Mouse (Mus musculus): ENCODE data around the gene Cdc34. TPM values are rescaled to one million over a fixed set of nuclear protein-coding genes. Genes with fewer than 3 reads are reported as not detected.
A peak's percentile ranks its signal among the peaks of the same experiment; 100 is the strongest.

Cdc34 gene
- total RNA-seq, 4 experiments from 2014 or later = 201 to 230 (median 213) TPM

DNA sequence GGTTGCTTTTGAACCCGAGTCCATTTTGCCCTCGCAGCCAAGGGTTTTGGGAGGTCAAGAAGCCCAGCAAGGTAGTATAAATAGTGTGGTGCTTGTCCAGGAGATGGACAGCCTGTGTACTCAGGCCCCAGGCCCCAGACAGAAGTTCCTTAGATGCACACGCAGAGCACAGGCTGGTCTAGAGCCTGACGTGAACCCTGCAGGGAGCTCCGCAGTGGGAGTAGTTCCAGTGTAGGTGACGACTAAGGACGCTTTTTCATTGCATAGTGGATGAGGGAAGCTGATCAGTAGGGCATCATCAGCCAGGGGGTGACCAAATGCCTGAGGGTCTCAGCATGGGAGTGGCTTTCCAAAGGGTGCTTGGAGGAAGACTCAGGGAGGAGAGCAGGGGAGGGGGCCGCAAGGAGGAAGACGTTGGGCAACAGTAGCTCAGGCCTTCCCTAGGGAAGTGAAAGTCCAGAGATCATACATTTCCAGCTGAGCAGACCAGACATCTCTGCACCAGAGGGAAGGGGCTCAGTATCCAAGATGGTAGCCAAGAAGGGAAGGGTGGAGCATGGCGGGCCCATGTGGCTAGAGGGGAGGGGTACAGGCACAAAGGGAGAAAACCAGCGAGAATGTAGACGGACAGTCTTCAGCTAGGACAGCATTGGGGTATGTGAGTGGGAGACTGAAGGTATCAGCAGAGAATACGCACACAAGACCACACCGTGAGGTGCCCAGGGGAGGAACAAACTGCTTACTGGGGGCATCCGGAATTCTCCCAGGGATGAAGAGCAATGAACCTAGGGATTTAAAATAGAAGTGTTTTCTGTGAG lies 11.7 kb upstream of the Cdc34 start:
- no peak for DNase-seq (ENCODE audit: low spot score)

DNA sequence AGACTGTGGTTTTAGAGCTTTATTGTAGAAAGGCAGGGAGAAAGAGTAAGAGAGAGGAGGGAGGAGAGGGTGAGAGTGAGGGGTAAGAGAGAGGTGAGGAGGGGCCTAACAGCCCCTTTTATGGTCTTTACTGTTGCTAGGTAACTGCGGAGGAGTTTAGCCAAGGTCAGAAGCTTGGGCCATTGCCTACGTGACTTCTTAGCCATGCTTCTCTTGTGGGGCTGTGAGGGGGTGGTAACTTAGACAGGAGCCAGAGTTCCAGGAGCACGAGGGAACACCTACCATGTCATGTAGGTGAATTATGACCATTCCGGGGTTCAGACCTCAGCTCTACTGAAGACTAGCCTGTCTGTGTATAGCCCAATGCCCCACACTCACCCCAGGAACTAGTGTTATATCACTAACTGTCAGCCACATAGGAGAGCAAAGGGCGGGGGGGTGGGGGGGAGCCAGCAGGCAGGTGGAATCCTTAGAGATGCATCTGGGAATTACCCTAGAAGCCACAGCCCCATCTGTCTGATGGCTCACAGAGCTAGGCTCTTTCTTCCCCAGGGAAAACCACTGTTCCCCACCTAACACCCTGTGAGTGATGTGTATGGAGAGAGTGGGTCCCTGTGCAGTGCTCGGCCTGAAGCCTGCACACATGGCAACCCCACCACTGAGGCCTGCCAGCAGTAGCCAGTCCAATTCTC lies 10.5 kb upstream of the Cdc34 start:
- DNase-seq (ENCODE audit: low spot score) = no peak

DNA sequence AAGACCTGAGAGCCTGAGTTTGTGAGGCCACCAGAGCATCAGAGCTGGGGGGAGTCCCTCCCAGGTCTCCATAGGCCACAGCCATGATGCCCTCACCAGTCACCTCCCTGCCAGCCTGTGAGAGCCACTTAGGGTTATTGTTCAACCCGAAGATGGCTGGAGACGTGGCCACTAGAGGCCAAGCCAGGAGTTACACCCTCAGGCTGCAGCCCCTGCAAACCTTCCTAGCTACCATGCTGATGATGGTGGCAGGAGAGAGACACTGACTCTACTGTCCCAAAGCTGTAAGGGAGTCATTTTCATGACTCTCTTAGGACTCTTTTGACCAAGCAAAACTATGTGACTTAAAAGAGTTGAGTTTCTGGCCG lies 9.9 kb upstream of the Cdc34 start:
- no peak for DNase-seq (ENCODE audit: low spot score)

DNA sequence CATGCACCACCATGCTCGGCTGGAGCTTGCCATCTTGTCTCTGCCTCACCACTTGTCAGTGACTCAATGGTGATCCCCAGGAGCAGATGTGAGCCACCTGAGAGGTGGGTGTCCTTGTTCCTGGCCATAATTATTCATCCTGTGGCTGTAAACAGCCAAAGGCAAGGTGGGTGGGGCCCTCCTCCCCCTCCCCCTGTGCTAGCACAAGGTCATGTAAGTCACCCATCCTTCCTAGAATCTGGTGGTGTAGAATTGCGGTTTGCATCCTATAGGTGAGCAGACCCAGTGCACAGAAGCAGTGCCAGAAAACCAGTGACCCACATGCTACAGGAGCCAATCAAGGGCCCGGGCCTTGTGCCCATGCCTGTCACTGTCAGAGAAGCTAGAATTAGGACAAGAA lies 8.9 kb upstream of the Cdc34 start:
- DNase-seq (ENCODE audit: low spot score) = no peak

DNA sequence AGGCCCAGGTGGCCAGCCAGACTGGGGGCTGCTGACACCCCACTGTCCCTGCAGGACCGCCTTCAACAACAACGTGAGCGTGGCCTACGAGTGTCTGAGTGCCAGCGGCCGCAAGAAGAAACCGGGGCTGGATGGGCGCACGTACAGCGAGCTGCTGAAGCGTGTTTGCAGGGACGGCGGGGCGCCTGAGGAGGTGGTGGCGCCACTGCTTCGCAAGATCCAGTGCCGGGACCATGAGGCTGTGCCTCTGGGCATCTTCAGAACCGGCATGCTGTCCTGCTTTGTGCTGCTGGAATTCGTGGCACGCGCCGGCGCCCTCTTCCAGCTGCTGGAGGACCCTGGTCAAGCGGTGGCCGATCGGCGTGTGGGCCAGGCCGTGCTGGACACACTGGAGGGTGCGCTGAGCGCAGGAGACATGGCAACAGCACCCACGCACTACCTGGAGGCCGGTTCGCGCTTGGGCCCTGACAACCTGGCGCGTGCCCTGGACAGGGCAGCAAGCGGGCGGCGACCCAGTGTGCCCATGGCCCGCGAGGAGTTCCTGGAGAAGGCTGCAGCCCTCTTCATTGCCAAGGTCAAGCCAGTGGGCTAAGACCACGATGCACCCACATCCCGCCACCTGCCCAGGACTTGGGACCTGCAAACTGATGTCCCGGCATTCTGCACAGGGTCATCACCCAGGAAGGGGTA lies 6.5 kb upstream of the Cdc34 start:
- no peak for DNase-seq (ENCODE audit: low spot score)

DNA sequence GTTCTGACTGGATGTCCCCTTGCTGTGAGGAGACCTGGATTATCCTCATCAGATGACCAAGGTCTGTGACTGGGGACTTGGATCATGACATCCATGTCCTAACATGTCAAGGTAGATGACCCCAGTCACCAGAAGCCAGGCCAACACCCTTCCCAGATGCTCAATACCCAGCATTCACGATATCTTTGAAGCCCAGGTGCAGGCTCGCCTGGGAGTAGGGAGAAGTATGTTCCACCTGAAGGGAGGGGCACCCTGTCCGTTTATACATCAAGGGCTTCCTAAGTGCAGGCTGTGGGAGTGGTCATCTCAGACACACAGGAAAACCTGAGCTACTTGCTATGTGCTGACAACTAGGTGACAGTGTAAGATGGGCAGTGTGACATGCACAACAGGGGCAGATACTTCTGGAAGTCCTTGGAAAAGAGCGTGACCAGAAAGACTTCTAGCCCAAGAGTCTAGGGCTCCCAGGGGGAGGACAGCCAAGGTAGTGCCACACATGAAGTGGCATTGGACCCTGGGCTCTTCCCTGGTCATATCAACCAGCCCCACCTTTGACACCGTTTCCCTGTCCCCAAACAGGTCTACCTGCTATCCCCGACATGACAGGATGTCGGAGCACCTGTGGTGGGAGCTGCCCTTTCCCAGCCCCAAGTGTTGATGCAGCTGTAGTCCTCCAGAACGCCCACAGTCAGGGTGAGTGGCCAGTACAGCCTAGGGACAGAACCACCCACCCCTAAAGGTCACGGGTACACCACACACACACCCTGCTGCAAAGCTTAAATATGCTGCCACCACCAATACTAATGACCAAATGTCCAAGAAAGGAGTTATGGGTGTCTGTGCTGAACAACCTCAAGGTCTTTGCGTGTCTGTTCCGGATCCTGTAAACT lies 1.1 kb upstream of the Cdc34 start:
- DNase-seq (ENCODE audit: low spot score) = no peak

DNA sequence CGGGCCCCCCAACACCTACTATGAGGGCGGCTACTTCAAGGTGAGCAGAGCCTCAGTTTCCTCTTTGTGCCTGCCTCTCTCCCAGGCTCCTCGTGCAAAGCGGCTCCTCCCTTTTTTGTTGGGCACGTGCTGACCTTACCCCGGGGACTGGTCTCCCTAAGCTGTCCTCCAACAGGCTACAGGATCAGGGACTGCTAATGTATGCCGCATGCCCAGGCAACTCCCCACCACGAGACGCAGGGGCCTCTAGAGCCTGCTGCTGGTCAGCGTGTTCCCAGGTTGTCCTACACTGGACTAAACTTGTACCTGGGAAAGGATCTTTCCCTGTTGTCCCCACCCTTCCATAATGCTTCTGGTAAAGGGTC lies 538 bp downstream of the Cdc34 start:
- no peak for DNase-seq (ENCODE audit: low spot score)

DNA sequence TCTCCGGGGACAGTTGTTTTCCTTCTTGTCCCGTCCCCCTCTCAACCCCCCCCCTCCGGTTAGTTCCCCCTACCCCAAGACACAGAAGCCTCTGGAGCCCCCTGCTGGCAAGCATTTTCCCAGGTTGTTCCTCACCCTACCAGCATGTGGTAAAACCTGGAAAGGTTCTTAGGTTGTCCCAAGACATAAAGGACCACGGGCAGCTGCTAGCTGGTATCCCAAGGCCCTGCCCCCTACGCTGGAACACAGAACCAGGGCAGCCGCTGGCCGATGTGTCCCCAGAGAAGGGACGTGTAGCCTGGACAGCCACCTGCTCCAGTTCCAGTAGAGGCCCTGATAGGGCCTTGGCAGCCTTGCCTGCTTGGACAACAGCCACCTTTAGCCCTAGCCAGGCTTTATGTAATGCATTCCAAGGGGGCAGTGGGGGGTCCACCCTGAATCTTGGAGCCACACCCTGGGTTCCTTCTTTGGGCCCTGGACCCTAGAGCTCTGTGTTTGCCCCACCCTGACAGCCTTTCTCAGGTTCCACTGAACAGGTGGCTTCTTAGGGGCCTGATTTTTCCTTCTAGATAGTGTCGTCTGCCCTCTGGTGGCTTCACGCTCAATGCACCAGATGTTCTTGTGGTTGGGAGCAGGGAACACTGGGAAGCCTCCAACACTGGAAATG lies 1.1 kb downstream of the Cdc34 start:
- peak; percentile 70 for DNase-seq (ENCODE audit: low spot score)

DNA sequence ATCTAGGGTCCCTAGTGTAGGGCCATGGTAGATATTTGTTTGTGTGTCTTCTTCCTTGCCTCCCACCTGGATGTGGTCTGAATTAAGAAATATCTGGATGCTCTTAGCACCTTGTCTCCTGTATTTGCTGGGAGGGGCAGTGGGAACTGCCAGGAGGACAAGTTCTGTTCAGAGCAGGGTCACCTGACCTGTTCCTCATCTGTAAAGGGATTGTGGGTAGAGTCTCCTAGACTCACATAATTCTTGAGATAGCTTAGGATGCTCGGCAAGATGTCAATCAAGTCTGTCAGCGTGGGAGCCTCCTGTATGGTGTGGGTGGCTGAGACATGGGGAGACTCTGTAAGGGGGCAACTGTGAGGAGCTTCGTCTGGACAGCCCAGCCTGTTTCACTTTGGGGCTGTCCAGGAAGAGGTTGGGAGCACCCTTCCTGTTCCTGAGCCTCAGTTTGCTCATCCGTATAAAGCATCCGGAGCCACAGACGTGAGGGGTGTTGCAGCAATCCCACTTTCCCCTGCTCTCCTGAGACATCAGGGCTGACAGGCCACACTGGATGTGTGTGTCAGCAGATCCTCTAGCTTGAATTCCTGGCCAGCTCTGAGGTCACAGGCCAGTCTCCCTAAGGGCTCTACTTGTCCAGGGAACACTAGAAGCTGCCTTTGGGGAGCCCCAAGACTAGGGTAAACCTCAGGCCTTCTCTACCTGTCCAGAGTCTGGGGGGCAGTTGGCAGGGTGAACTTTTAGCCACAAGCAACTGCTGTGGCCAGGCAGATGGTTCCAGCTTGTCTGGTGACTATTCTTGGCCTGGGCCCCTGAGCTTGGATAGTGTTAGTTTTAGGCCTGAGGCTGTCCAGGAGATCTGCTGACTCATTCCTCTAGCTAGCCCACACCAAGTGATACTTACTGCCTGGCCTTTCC lies 2.0 kb downstream of the Cdc34 start:
- peak; percentile 65 for DNase-seq (ENCODE audit: low spot score)

DNA sequence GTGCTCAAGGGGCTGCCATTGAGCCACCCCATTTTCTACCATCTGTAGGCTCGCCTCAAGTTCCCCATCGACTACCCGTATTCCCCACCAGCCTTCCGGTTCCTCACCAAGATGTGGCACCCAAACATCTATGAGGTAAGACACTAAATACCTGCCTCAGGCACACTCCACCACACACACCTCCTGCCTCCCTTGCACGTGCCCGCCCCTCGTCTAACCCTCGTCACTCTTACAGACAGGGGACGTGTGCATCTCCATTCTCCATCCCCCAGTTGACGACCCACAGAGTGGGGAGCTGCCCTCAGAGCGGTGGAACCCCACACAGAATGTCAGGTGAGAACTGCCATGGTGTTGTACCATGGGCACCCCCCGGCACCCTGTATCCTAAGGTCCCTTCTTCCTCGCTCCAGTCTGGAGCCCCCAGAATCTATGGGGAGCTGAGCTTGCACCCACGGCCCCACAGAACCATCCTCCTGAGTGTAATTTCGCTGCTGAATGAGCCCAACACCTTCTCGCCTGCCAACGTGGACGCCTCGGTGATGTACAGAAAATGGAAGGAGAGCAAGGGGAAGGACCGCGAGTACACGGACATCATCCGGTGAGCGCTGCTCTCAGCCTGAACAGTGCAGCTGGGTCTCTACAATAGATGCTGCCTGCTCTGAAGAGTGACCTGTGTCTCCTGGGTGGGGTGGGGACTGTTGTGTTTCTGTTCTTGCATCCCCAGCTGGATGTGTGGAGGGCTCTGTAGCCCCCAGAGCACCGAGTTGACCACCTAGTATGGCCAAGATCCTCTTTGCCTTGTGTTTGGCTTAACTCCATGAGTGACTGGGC lies 3.0 kb downstream of the Cdc34 start:
- no peak for DNase-seq (ENCODE audit: low spot score)

DNA sequence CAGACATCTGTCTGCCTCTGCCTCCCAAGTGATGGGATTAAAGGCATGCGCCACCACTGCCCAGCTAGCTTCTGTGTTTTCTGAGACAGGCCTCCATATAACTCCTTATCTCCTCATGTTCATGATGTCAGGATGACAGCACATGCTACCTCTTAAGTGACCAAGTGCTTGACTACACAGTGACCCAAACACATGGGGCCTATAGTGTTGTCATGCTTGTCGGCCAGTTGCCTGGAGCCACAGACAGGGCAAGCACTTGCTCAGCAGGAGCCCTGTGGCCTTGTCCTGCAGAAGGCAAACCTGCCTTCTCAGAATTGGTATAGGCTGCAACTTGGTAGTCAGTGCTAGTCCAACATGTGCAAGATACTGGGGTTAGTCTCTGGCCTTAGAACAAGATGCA lies 4.2 kb downstream of the Cdc34 start:
- no peak for DNase-seq (ENCODE audit: low spot score)

DNA sequence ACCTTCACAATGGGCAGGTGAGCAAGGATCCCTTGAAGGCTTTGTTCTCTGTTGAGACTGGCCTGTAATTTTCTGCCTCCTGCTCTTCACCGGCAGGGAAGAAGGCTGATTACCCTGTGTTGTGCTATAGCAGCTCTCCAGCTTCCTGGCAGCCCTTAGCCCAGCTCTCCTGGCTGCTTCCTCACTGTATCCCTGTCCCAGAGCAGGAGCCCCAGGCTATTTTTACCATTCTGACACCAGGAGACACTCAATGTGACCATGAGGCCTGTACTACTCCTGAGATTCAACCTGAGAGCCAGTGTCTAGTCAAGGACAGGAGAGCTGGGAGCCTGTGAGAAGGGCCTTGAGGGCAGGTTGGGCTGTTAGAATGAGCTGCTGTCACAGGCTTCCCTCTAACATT lies 4.7 kb downstream of the Cdc34 start:
- DNase-seq (ENCODE audit: low spot score) = peak; percentile 62

DNA sequence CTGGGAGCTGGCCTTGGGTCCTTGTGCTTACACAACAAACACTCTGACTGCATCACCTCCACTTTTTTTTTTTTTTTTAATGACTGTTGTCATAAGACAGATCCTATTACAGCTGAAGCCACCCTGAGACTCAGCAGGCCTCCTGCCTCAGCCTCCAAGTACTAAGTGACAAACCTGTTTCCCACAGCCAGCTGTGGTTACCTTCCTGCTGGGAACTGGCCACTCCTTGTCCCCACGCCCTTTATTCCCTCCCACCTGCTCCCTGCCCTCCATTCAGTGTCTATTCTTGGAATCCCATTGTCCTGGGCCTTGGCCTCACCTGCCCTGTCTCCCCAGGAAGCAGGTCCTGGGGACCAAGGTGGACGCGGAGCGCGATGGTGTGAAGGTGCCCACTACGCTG lies 5.5 kb downstream of the Cdc34 start:
- DNase-seq (ENCODE audit: low spot score) = no peak

DNA sequence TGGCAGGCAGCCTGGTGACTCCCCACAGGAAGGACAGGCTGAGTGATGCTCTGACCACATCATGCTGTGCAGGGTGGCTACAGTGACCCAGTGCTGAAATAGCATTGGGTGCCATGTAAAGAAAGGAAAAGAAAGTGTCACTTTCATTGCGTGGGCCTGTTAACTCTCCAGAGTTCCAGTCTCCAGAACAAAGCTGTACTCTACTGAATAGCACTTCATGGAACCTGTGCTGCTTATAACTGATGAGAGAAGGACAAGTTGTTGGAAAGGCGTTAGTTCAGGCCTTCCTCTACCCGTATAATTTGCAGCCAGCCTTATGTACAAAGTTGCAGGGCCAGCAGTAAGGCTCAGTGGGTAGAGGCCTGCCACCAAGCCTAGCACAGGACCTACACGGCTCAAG lies 6.7 kb downstream of the Cdc34 start, which contains the start of gene Gzmm:
Gene Gzmm (plus strand): TSS at position 301 of the 400 bp plus-strand sequence.
- no peak for DNase-seq (ENCODE audit: low spot score)

DNA sequence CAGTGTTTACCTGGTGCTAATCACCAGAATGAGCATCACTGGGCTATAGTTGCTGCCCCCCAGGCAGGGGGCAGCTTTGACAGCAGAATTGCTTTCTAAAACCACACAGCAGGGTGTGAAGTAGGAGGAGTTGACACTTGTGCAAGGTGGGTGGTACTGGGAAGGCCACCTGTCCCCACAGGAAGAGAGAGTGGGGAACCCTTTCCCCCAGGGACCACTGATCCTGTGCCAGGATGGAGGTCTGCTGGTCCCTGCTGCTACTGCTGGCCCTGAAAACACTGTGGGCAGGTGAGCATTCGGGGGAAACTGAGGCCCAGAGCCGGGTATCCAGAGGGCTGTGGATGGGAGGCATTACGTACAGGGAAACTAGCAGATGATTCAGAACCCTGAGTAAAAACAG lies 7.2 kb downstream of the Cdc34 start:
- no peak for DNase-seq (ENCODE audit: low spot score)

DNA sequence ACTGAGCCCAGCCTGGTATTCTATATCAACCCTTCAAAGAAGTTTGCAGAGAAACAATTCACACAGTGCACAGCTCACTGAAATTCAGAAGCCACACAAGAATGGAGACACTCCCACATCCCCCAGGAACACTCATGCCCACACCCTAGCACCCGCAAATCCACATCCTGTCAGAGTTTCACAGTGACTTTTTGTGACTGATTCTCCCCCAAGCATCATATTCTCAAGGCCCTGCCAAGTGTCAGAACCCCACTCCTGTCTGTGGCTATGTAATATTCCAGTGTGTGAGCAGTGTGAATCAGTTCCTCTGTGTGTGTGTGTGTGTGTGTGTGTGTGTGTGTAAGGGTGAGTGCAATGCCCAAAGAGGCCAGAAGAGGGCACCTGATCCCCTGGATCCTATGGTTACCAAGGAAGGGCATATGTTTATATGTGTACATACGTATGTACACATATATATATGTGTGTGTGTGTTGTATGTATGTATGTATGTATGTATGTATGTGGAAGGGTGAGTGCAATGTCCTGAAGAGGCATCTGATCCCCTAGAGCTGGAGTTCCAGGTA lies 10.1 kb downstream of the Cdc34 start:
- DNase-seq (ENCODE audit: low spot score) = no peak

DNA sequence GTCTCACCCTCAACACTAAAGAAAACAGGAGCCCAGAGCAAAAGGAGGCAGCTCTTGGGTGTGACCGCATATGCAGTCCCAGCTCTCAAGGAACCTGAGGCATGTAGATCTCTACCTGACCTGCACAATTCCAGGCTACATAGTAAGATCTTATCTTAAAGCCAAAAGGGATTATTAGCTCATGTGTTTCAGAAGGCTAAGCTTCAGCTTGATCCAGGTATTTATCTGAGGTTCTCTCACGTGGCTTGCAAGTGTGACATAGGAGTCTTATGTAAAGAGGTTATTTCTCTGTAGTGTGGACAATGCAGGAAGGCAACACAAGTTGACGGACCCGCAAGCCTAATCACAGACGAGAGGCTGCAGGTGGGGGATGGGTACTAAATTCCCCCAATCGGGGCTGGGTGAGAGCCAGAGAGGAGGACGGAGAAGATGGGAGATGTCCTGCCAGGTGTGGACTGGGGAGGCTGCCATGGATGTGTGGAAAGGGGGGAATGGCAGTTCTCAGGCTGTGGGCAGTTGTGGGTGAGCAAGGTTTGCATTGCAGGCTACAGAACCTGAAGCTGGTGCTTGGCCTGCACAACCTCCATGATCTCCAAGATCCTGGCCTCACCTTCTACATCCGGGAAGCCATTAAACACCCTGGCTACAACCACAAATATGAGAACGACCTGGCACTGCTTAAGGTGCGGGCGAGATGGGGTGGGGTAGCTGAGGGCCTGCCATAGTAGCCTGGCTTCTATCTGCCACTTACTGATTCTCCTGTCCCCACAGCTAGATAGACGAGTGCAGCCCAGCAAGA lies 11.8 kb downstream of the Cdc34 start:
- no peak for DNase-seq (ENCODE audit: low spot score)

DNA sequence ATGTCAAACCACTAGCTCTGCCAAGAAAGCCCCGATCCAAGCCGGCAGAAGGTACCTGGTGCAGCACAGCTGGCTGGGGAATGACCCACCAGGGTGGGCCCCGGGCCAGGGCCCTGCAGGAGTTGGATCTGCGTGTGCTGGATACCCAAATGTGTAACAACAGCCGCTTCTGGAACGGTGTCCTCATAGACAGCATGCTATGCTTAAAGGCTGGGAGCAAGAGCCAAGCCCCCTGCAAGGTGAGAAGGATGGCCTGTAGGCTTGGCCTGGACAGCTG lies 12.3 kb downstream of the Cdc34 start:
- DNase-seq (ENCODE audit: low spot score) = no peak

Data from heart, adult 8-10 months (tissue).